Mouse (Mus musculus): ENCODE measurements around the gene Rhobtb1.

GRCm38 (mm10) chr10:69257592-69258133, 106.4 kb downstream of the Rhobtb1 start:
- TF ChIP-seq CTCF (IDR thresholded peaks at IDR 0.05; ENCODE audit: extremely low read depth, insufficient read depth, low read length) (no peak), POLR2A (IDR thresholded peaks at IDR 0.05; ENCODE audit: extremely low read depth, insufficient read depth, low read length) (no peak)

All from cortical plate, adult 2 months (tissue).